Mouse (Mus musculus) retina, embryonic 14.5 days (tissue): ENCODE measurements around the gene Gm4952.
"Not testable (repeated sequence)": the region's sequence is repeated elsewhere in the genome, so short reads cannot be mapped to it uniquely, and the experiment has no call there.

Experiments
- DNase-seq: peaks from one replicate; pipeline ENCODE4 v3.0.0-alpha.2; 2015; ENCODE audit warnings: low spot score

Gene Gm4952

GRCm38 (mm10) chr19:12600684-12601480 is 1.1 kb downstream of the Gm4952 start:
- no peak for DNase-seq

- DNase-seq: no peak
These were observed 8.6 kb downstream of the Gm4952 start for GRCm38 (mm10) chr19:12608336-12608735.

- no peak for DNase-seq
These were observed 13.9 kb downstream of the Gm4952 start for GRCm38 (mm10) chr19:12613646-12614045.

GRCm38 (mm10) chr19:12633176-12633575 is 33.4 kb downstream of the Gm4952 start, which contains the start of gene Glyat:
Glyat (plus strand) TSS chr19:12633308.
- no peak for DNase-seq

GRCm38 (mm10) chr19:12634259-12634658 is 34.5 kb downstream of the Gm4952 start:
- DNase-seq: no peak

- no peak for DNase-seq
These were observed 35.2 kb downstream of the Gm4952 start for GRCm38 (mm10) chr19:12634963-12635362.

GRCm38 (mm10) chr19:12636863-12637262 is 37.1 kb downstream of the Gm4952 start:
- DNase-seq: no peak

- no peak for DNase-seq
These were observed 38.3 kb downstream of the Gm4952 start for GRCm38 (mm10) chr19:12638049-12638448.

- no peak for DNase-seq
These were observed 49.7 kb downstream of the Gm4952 start for GRCm38 (mm10) chr19:12649511-12649910.

- DNase-seq: no peak
These were observed 66.4 kb downstream of the Gm4952 start for GRCm38 (mm10) chr19:12666156-12666555.

- DNase-seq: not testable (repeated sequence)
These were observed 68.8 kb downstream of the Gm4952 start for GRCm38 (mm10) chr19:12668601-12669000.

GRCm38 (mm10) chr19:12670139-12670538 is 70.4 kb downstream of the Gm4952 start, which contains the start of gene Olfr1442:
Olfr1442 (plus strand) TSS chr19:12670439.
- DNase-seq: no peak

- no peak for DNase-seq
These were observed 71.3 kb downstream of the Gm4952 start for GRCm38 (mm10) chr19:12671051-12671450.

- no peak for DNase-seq
These were observed 78.0 kb downstream of the Gm4952 start, which contains the start of gene Olfr1443 for GRCm38 (mm10) chr19:12677812-12678211. Olfr1443 (plus strand) TSS chr19:12678112.
